Mouse (Mus musculus): ENCODE results near the gene Syt16.

Syt16 gene

GRCm38 (mm10) chr12:74105811-74106513 is 108.5 kb downstream of the Syt16 start:
- no peak for DNase-seq (ENCODE audit: low spot score)

- no peak for DNase-seq (ENCODE audit: low spot score)
Observed at GRCm38 (mm10) chr12:74108663-74109081, 111.2 kb downstream of the Syt16 start.

DNA sequence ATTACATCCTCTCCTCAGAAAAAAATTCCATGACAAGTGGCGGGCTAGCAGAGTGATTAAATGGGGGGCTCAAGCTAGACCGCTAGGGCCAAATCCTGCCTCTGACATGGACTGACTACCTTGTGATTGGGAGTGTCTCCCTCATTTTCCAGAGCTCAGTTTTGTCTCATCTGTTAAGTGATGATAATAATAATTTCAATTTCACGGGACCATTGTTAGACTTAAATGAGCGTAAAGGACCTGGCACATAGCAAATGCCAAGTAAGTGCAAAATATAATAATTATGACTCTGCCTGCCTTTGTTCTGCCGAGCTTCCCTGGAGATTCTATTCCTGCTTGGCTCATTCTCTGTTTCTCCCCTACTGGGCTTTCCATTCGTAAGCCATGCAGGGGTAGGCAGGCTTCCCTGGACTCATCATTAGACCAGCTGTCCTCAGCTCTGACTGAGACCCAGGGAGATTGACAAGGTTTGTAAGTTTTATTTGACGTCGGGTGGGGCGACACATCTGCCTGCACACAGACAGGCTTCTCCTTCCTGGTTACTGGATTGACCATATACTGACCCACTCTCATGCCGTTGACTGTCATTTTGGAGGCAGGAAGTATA is 112.1 kb downstream of the Syt16 start:
- no peak for DNase-seq (ENCODE audit: low spot score)

DNA sequence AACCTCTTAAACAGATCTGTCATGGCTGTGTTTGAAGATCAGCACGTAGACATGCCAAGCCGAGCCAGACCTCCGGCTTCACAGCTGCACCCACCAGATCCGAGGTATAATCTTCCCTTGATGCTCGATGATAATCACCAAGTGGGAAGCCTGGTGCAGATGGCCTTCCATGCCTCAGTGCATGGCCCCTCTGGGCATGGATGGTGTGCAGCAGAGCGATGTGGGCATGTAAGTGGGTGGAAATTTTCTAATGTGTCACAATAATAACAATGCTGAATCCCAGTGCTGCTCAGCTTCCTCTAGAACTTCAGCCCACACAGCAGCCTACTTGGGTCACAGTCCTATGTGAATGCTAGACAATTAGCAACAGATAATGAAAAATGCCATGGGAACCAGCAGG is 119.4 kb downstream of the Syt16 start:
- DNase-seq (ENCODE audit: low spot score), result no peak

- DNase-seq (ENCODE audit: low spot score), result no peak
Observed at GRCm38 (mm10) chr12:74125796-74126195, 128.3 kb downstream of the Syt16 start.

DNA sequence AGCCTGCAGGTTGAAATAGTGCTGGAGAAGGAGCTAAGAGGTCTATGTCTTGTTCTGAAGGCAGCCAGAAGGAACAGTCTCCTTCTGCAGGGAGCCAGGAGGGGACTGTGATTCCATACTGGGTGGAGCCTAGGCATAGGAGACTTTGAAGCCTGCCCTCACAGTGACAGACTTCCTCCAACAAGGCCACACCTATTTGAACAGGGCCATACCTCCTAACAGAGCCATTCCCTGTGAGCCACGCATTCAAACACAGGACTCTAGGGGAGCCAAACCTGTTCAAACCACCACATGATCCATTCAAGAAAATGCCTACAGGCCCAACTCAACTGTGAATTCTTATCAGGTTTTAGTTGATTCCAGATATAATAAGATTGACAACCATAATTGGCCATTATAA is 130.8 kb downstream of the Syt16 start:
- no peak for DNase-seq (ENCODE audit: low spot score)

DNA sequence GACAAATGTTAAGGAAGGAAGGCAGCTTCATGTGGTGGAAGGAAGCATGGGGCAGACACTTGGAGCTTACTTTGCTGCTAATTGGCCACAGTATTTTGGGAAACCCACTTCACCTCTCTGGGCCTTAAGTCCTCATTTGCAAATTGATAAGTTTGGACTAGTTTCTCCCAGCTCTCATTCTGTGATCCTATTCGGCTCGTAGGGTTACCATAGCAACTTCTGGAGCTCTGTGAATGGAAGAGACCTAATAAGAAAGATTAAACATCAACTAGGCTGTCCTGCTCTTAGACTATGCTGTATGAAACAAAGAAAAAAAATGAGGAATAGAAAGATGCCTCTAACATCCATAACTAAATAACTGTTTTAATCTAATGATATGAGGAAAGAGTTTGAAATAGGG is 134.3 kb downstream of the Syt16 start:
- no peak for DNase-seq (ENCODE audit: low spot score)

- DNase-seq (ENCODE audit: low spot score), result no peak
Observed at GRCm38 (mm10) chr12:74142147-74142546, 144.7 kb downstream of the Syt16 start.

DNA sequence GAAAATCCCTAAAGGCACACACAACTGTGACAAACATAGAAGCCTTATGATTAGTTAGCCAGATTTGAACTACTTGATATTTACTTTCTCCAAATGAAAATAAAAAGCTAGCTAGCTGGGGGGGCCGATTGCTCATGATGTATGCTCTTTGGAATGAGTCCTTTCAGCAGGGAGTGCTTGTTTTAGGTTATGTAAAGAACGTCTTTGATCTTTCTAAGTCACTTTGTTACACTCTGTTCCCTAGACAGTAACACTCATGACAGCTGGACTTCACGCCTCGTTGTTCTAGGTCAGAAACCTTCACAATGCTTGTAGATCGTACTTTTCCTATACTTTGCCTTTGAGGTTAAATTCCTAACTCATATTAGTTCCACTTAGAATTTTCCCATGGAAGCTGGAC is 146.9 kb downstream of the Syt16 start:
- DNase-seq (ENCODE audit: low spot score), result no peak

GRCm38 (mm10) chr12:74160791-74161190 is 163.3 kb downstream of the Syt16 start:
- DNase-seq (ENCODE audit: low spot score), result no peak

- DNase-seq (ENCODE audit: low spot score), result no peak
Observed at GRCm38 (mm10) chr12:74163080-74163479, 165.6 kb downstream of the Syt16 start.

DNA sequence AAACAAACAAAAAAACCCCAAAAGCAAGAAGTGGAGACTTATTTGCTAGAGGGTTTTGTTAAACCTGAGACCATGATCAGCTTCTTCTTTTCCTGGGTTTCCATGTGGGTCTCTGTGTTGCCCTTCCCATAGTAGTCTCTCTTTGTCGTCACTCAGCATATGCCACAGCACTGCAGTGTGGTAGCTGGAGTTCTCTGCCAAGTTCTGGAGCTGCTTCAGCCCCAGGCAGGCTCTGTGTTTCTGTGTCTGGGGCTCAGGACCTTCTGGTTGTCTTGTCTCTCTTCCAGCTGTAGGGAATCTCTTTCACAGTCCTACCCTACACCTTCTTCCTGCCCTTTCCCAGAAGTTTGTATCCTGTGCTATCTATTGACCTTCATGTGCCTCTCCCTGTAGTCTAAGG is 173.8 kb downstream of the Syt16 start:
- DNase-seq (ENCODE audit: low spot score), result no peak

- DNase-seq (ENCODE audit: low spot score), result no peak
Observed at GRCm38 (mm10) chr12:74173902-74174301, 176.4 kb downstream of the Syt16 start.

DNA sequence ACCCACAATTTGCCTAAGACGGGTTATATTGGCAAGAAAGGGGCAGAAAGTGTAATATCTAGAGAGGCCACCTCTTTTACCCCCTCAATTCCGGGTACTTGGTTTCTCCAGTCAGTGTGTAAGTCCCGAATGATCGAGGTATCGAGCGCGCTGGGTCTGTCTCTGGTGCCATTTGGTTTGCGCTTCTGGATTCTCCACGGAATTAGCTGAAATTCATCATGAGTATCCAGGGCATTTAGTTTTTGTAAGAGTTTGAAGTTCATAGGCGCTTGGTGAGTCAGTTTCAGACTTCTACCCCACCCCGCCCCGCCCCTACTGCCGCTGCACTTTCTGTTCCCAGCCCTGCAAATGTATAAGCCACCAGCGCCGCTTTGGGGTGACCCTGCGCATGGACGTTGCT is 187.1 kb downstream of the Syt16 start:
- no peak for DNase-seq (ENCODE audit: low spot score)

DNA sequence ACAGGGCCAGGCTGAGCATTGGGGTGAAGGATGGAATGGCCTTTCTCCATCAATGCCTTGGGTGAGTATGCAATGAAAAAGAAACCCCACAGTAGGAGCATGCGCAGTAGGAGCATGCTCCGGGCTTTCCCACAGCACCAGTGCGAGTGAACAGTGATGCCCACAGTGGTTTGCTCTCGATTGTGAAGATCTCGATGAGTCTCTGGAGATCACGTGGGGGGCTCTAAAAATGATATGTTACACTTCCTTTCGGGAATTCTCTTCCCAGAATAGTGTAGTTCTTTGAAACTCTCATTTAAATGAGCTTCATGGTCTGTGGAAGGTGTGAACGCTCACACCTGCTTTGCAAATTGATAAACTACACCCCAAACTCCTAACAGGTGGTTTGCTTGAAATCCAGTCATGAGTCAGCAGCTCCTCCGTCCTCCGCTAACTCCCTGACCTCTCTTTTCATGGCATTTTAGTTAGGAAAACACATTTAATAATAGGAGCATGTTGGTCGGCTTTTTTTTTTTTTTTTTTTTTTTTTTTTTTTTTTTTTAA is 190.9 kb downstream of the Syt16 start:
- DNase-seq (ENCODE audit: low spot score), result no peak

DNA sequence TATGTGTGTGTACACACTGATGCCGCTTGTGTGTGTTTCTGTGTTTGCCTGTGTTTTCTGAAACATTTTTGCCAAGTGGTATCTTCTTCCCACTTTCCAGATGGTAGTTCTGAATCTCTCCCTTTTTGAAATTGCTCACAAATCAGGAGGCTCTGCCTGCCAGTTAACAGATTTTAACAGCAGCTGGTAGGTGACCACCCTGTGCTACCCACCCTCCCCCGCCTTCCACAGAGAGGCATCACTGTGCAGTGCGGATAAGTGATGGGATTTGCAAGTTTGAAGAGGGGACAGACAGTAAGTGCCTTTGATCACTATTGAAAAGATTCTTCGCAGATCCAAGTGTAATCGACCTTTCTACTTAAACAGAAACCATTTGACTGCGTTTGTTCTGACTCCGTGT is 191.4 kb downstream of the Syt16 start:
- DNase-seq (ENCODE audit: low spot score), result no peak

DNA sequence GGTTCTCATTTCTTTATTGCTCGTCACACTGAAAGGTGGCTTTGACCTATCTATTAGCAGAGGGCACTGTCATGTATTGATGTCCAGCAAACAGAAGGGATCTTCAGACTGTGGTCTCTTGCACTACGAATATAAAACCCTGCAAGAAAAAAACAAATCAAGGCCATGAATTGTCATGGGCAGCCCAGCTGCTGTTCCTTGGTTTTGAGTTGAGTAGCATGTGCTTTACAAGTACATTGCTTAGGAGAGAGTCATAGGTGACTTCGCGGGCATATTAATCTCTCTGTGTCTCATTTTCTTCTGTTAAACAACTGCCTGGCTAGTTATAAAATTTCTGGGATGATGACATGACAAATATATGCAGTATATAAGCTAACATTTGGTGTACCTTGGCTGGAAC is 192.4 kb downstream of the Syt16 start:
- no peak for DNase-seq (ENCODE audit: low spot score)

DNA sequence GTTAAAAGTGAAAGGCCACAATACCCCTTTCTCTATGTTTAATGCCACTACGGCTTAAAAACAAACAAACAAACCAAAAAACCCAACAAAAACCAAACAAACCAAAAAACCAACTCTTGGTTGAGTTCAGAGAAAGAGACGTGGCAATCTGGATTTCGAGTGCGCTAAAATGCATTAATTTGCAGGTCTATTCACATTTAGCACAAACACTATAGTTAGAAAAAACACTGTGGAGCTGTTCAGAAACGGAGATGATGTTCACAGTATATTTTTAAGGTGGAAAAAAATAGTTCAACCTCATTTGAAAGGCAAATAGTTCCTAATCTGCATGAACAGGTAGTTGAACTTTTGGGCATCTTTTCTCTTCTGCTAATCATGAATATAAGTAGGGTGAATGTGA is 192.8 kb downstream of the Syt16 start:
- no peak for DNase-seq (ENCODE audit: low spot score)

- no peak for DNase-seq (ENCODE audit: low spot score)
Observed at GRCm38 (mm10) chr12:74192552-74192951, 195.1 kb downstream of the Syt16 start.

DNA sequence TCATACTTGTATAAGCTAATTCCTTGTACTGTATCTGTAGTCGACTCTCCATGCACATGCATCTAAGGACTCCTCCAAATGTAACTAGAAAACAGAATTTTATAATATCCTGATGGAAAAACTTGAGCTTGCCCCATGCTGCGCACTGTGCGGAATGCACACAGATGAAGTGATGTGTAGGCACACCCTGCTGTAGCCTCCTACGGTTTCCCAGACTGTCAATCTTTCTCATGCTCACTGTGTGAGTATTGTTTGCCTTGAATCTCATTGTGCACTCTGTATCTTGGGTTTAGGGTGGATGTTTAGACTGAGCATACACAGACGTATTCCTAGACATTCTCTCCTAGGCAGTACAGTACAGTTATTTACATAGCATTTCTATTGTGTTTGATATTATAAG is 203.9 kb downstream of the Syt16 start:
- no peak for DNase-seq (ENCODE audit: low spot score)

- no peak for DNase-seq (ENCODE audit: low spot score)
Observed at GRCm38 (mm10) chr12:74202431-74203042, 205.1 kb downstream of the Syt16 start.

DNA sequence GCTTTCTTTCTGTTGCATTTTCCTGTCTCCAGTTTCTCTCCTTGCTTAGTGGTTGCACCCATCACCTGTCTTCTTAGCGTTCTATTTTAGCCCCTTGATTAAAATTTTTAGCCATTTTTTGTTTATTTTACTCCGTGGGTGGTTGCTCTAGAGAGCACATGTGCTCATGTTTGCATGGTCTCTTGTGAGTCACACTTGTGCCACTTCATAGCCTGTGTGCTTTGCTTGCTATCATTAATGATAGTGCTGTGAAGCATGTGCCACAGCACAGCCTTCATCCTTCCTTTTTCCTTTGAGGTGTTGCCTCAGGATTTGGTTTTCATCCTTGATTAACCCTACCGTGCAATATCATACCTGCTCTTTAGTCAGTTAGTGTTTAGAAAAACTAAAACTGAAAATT is 214.7 kb downstream of the Syt16 start:
- no peak for DNase-seq (ENCODE audit: low spot score)

DNA sequence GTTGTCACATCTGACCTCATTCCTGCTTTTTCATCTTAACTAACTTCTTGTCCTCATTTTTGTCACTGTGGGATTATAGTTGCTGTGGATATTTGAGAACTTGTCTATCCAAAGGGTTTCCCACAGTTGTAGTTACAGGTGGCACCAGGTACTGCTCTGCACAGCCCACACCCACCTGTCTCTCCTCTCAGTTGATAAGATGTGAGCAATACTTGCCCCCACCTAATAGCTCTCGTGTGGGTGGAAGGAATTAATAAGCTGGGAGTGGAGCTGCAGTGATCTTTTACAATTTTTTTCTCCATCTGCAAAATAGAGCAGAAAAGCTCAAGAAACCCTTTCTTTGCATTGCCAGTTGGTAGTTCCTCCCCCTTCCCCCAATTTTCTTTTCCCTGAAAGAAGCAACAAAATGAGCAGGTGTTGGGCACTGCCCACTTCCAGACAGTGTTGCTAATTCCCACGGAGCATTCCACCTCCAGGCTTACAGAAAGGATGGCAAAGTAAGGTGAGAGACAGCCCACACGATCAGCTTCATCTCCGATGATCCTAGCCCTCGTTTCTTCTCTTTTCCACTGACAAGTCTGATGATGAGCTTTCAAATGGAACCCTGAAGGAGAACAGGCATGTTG is 218.8 kb downstream of the Syt16 start:
- DNase-seq (ENCODE audit: low spot score), result no peak
